Mouse (Mus musculus) liver, embryonic 16.5 days (tissue): ENCODE data around the gene Galnt10. TPM values are rescaled to one million over a fixed set of nuclear protein-coding genes. Genes with fewer than 3 reads are reported as not detected.

Experiments
- ATAC-seq: fragments of 200-750 bp; cut with Nextera tagmentation; 2 replicates; pipeline ENCODE4 v1.8.0; 2017; ENCODE audit warnings: low read depth, mild to moderate bottlenecking, moderate number of reproducible peaks, moderate library complexity
- H3K27ac ChIP-seq: fragments of 300-500 bp; sonication (generic); 2 replicates; pipeline ENCODE4 v1.5.1; 2014; ENCODE audit warnings: mild to moderate bottlenecking, low read length
- H3K27me3 ChIP-seq: fragments of 300-500 bp; sonication (generic); 2 replicates; pipeline ENCODE4 v1.6.1; 2014; ENCODE audit warnings: low read depth, low read length, mixed read lengths; ENCODE audit not compliant: control insufficient read depth, insufficient read depth
- H3K36me3 ChIP-seq: fragments of 300-500 bp; sonication (generic); 2 replicates; pipeline ENCODE4 v1.6.1; 2014; ENCODE audit warnings: mild to moderate bottlenecking; ENCODE audit not compliant: control insufficient read depth, insufficient read depth
- H3K4me1 ChIP-seq: fragments of 300-500 bp; sonication (generic); 2 replicates; pipeline ENCODE4 v1.6.1; 2014; ENCODE audit warnings: low read depth, low read length, mixed read lengths; ENCODE audit not compliant: control insufficient read depth
- H3K4me2 ChIP-seq: fragments of 300-500 bp; sonication (generic); 2 replicates; pipeline ENCODE4 v1.6.1; 2014; ENCODE audit warnings: low read depth, low read length, mixed read lengths
- H3K4me3 ChIP-seq: fragments of 300-500 bp; sonication (generic); 2 replicates; pipeline ENCODE4 v1.5.1; 2014; ENCODE audit warnings: low read depth, mild to moderate bottlenecking, low read length
- H3K9ac ChIP-seq: fragments of 300-500 bp; sonication (generic); 2 replicates; pipeline ENCODE4 v1.6.1; 2014; ENCODE audit warnings: low read depth, low read length
- H3K9me3 ChIP-seq: fragments of 300-500 bp; sonication (generic); replicated peaks from 2 replicates; pipeline ENCODE4 v1.6.1; 2016; ENCODE audit warnings: low read length; ENCODE audit not compliant: control insufficient read depth
- WGBS: fragments of 180-500 bp; shearing (Covaris S2); extraction: QIAGEN DNeasy Blood & Tissue Kit; methylation state at CpG from one replicate; pipeline ENCODE4 v1.1.7; 2014; ENCODE audit not compliant: insufficient replicate concordance; 5-methylcytosine and 5-hydroxymethylcytosine counted together
- polyA plus RNA-seq: library from polyadenylated mRNA; unstranded; fragments of >200 nt; fragmentation: Nextera tagmentation; extraction: Ambion mirVana; gene quantifications from 2 replicates; pipeline ENCODE4 v1.2.1, GENCODE M21; 2015

Gene Galnt10
- polyA plus RNA-seq, 1 experiment from 2014 or later: 26.3 TPM

DNA sequence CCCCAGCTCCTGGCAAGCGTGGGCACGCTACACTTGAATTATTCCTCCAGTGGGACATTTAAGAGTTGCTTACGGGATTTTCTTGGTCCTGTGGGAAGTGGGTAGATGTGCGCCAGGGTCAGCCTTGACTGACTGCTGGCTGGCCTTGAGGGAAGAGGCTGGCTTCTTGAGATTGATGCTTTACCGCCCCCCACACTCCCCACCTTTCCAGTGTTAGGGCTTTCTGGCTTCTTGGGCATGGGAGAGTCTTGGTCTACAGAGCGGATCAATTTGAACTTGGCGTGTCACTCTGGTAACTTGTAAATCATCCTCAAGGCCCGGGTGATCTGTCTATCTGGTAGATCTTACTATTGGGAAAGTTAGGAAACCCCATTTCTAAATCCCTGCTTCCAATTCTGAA lies 1.7 kb downstream of the Galnt10 start:
- Histone ChIP-seq H3K36me3 (peaks cover 5% of the 10 kb centered on the region), H3K4me1 (peaks cover 60% of the 10 kb centered on the region), H3K9ac (peak overlapping the region; percentile 99), H3K9me3 (no peaks in the 10 kb centered on the region), H3K27me3 (no peaks in the 10 kb centered on the region; the same call in 1 of the 2 replicates), H3K27ac (no peak overlapping the region), H3K4me3 (peak overlapping the region; percentile 95), H3K4me2 (peak overlapping the region; percentile 94)
- 80% methylated on average over 8 of the region's 8 CpGs for WGBS
- ATAC-seq: no peak

- 68% methylated on average over 5 of the region's 5 CpGs for WGBS
- H3K4me1 ChIP-seq: peaks cover 65% of the 10 kb centered on the region
- no peaks in the 10 kb centered on the region; the same call in 1 of the 2 replicates for H3K27me3 ChIP-seq
- no peak overlapping the region for H3K27ac ChIP-seq
- H3K4me3 ChIP-seq: peak overlapping the region; percentile 95
- no peaks in the 10 kb centered on the region for H3K9me3 ChIP-seq
- peaks cover 5% of the 10 kb centered on the region for H3K36me3 ChIP-seq
- peak overlapping the region; percentile 94 for H3K4me2 ChIP-seq
- H3K9ac ChIP-seq: peak overlapping the region; percentile 99
- ATAC-seq: no peak
These were observed 2.2 kb downstream of the Galnt10 start for GRCm38 (mm10) chr11:57647446-57647845.

DNA sequence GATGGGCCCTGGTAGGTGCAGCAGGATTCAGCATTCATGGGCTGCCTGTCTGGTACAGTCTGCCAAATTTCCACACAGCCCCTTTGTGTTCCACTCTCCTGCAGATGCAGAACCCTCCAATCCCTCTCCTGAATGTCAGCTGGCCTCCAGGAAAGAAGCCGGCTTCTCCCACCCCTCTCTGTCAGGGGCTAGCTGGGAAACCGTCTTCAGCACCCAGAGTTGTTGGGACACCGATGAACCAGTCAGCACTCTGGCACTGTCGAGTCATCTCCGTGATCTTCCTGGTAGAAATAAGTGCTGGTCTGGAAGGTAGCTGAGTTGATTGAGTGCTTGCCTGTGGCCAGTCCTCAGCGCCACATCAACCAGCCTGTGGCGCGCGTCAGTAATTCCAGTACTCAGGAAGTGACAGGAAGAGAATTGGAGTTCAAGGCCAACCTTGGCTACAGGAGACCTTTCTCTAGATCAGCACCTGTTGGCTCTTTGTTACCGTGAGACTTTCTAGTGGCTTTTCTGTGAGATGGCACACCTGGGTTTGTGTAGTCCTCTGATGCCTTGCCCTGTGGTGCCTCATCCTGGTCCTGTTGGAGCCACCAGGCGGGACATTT lies 3.1 kb downstream of the Galnt10 start:
- Histone ChIP-seq H3K4me3 (peak overlapping the region; percentile 95; the same call in 1 of the 2 replicates), H3K9ac (no peak overlapping the region), H3K27me3 (no peaks in the 10 kb centered on the region; the same call in 1 of the 2 replicates), H3K36me3 (peaks cover 5% of the 10 kb centered on the region), H3K4me2 (peak overlapping the region; percentile 94), H3K4me1 (peaks cover 74% of the 10 kb centered on the region), H3K9me3 (no peaks in the 10 kb centered on the region), H3K27ac (no peak overlapping the region)
- no peak for ATAC-seq
- WGBS: 87% methylated on average over 11 of the region's 11 CpGs

GRCm38 (mm10) chr11:57649269-57649668 lies 4.0 kb downstream of the Galnt10 start:
- no peak for ATAC-seq
- 47% methylated on average over 4 of the region's 4 CpGs for WGBS
- no peaks in the 10 kb centered on the region for H3K9me3 ChIP-seq
- H3K4me1 ChIP-seq: peaks cover 75% of the 10 kb centered on the region
- H3K27ac ChIP-seq: peak overlapping the region; percentile 23; the same call in 1 of the 2 replicates
- peaks cover 5% of the 10 kb centered on the region for H3K36me3 ChIP-seq
- peak overlapping the region; percentile 26 for H3K9ac ChIP-seq
- peak overlapping the region; percentile 78 for H3K4me2 ChIP-seq
- H3K4me3 ChIP-seq: no peak overlapping the region
- H3K27me3 ChIP-seq: no peaks in the 10 kb centered on the region

GRCm38 (mm10) chr11:57649671-57650070 lies 4.4 kb downstream of the Galnt10 start:
- WGBS: 29% methylated on average over 10 of the region's 10 CpGs
- H3K27ac ChIP-seq: peak overlapping the region; percentile 23; the same call in 1 of the 2 replicates
- H3K27me3 ChIP-seq: no peaks in the 10 kb centered on the region
- ATAC-seq: no peak
- H3K4me1 ChIP-seq: peaks cover 78% of the 10 kb centered on the region
- peak overlapping the region; percentile 26 for H3K9ac ChIP-seq
- H3K36me3 ChIP-seq: peaks cover 5% of the 10 kb centered on the region
- no peak overlapping the region for H3K4me3 ChIP-seq
- no peaks in the 10 kb centered on the region for H3K9me3 ChIP-seq
- H3K4me2 ChIP-seq: peak overlapping the region; percentile 78

- H3K4me2 ChIP-seq: peak overlapping the region; percentile 78
- H3K27ac ChIP-seq: peak overlapping the region; percentile 99
- H3K4me1 ChIP-seq: peaks cover 89% of the 10 kb centered on the region
- no peak for ATAC-seq
- peak overlapping the region; percentile 51 for H3K4me3 ChIP-seq
- H3K9me3 ChIP-seq: no peaks in the 10 kb centered on the region
- no peaks in the 10 kb centered on the region for H3K27me3 ChIP-seq
- H3K36me3 ChIP-seq: peaks cover 5% of the 10 kb centered on the region
- WGBS: 55% methylated on average over 2 of the region's 2 CpGs
- peak overlapping the region; percentile 70 for H3K9ac ChIP-seq
These were observed 5.6 kb downstream of the Galnt10 start for GRCm38 (mm10) chr11:57650867-57651266.

GRCm38 (mm10) chr11:57651281-57651810 lies 6.1 kb downstream of the Galnt10 start:
- ATAC-seq: peak; percentile 75
- Histone ChIP-seq H3K9ac (peak overlapping the region; percentile 70), H3K4me1 (peaks cover 94% of the 10 kb centered on the region)

GRCm38 (mm10) chr11:57652206-57652922 lies 7.1 kb downstream of the Galnt10 start:
- Histone ChIP-seq H3K27ac (peak overlapping the region; percentile 99), H3K4me2 (peak overlapping the region; percentile 78), H3K36me3 (peaks cover 5% of the 10 kb centered on the region), H3K9ac (peak overlapping the region; percentile 66), H3K4me3 (peak overlapping the region; percentile 46), H3K9me3 (no peaks in the 10 kb centered on the region), H3K27me3 (no peaks in the 10 kb centered on the region), H3K4me1 (peaks cover 96% of the 10 kb centered on the region)
- WGBS: 79% methylated on average over 23 of the region's 23 CpGs
- no peak for ATAC-seq

More at GRCm38 (mm10) chr11:57651281-57651810, 6.1 kb downstream of the Galnt10 start:
- peaks cover 5% of the 10 kb centered on the region for H3K36me3 ChIP-seq
- no peaks in the 10 kb centered on the region for H3K27me3 ChIP-seq
- WGBS: 25% methylated on average over 15 of the region's 15 CpGs
- H3K4me2 ChIP-seq: peak overlapping the region; percentile 78
- H3K27ac ChIP-seq: peak overlapping the region; percentile 99
- H3K9me3 ChIP-seq: no peaks in the 10 kb centered on the region
- peak overlapping the region; percentile 51 for H3K4me3 ChIP-seq
